Mouse (Mus musculus): ENCODE measurements around the gene H2afy2. TPM values are rescaled to one million over a fixed set of nuclear protein-coding genes. Genes with fewer than 3 reads are reported as not detected.

Gene H2afy2
- polyA plus RNA-seq, 1 experiment = 41.2 TPM

GRCm38 (mm10) chr10:61715462-61715837, 68.5 kb downstream of the H2afy2 start:
- Histone ChIP-seq H3K4me3 (ENCODE audit: insufficient read depth, low read length) (peak overlapping the region; percentile 90), H3K27ac (ENCODE audit: insufficient read depth, low read length) (no peak overlapping the region), H3K4me1 (ENCODE audit: control insufficient read depth, insufficient read depth, low read length) (no peaks in the 10 kb centered on the region)
- TF ChIP-seq POLR2A (IDR thresholded peaks at IDR 0.05; ENCODE audit: low read depth, low read length) = no peak
- no peak for TF ChIP-seq CTCF (IDR thresholded peaks at IDR 0.05; ENCODE audit: borderline replicate concordance, insufficient read depth, low read length)

DNA sequence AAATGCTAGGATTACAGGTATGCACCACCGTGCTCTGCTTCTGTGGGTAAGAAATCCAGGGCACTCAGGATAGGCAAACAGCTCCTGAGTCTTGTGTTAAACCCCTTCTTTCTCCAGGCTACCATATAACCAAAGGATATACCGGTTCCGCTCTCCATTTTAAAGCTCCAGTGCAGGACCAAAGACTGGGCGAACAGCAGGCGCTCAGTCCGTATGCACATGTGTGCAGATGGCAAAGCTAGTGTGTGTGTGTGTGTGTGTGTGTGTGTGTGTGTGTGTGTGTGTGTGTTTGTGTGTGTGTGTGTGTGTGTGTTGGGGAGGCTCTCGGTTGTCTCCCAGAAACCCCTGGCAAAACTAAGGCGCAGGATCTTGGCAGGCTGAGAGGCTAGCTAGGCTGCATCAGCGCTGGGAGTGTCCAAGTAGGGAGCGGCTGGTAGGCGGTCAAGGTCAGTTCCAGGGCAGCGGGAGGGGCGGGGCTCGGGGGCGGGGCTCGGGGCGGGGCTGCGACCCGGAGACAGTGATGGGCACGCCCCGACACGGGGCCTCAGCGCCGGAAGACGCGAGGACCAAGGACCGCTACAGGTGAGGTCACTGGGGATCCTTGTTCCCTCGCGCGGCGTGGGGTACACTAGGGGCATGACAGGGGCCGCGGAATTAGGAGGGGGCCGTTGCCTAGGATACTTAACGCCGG, 69.0 kb downstream of the H2afy2 start, which contains the start of gene Aifm2:
Aifm2 (plus strand) TSS at position 493 of the 691 bp plus-strand sequence.
- Histone ChIP-seq H3K4me1 (ENCODE audit: control insufficient read depth, insufficient read depth, low read length) (no peaks in the 10 kb centered on the region), H3K27ac (ENCODE audit: insufficient read depth, low read length) (no peak within 1 kb of the TSS), H3K4me3 (ENCODE audit: insufficient read depth, low read length) (peak within 1 kb of the TSS; percentile 90)
- TF ChIP-seq CTCF (IDR thresholded peaks at IDR 0.05; ENCODE audit: borderline replicate concordance, insufficient read depth, low read length) = no peak
- TF ChIP-seq POLR2A (IDR thresholded peaks at IDR 0.05; ENCODE audit: low read depth, low read length) = peak; percentile 63

GRCm38 (mm10) chr10:61714146-61714545, 69.8 kb downstream of the H2afy2 start:
- no peak overlapping the region for H3K4me3 ChIP-seq (ENCODE audit: insufficient read depth, low read length)
- TF ChIP-seq POLR2A (IDR thresholded peaks at IDR 0.05; ENCODE audit: low read depth, low read length) (no peak), CTCF (IDR thresholded peaks at IDR 0.05; ENCODE audit: borderline replicate concordance, insufficient read depth, low read length) (no peak)
- H3K27ac ChIP-seq (ENCODE audit: insufficient read depth, low read length) = no peak overlapping the region
- H3K4me1 ChIP-seq (ENCODE audit: control insufficient read depth, insufficient read depth, low read length) = no peaks in the 10 kb centered on the region

DNA sequence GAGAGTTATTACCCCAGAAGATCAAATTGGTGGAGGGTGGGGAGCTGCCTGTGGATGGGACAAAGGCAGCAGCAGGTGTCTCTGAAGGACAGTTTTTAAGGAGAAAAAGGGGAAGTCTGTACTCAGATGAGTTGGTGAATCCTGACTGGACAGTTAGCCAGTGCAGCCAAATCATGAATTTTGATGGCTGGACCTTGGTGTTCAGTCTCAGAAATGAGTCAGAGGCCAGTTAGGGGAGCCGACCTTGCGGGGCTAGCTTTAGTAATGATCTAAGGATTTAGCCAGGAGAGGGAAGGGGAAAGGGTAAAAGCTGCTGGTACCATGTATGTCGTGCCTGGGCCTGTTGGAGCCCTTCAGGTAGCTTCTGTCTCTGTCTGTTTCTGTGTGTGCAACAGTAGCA, 70.3 kb downstream of the H2afy2 start:
- no peak for TF ChIP-seq CTCF (IDR thresholded peaks at IDR 0.05; ENCODE audit: borderline replicate concordance, insufficient read depth, low read length)
- TF ChIP-seq POLR2A (IDR thresholded peaks at IDR 0.05; ENCODE audit: low read depth, low read length) = no peak
- H3K4me1 ChIP-seq (ENCODE audit: control insufficient read depth, insufficient read depth, low read length) = no peaks in the 10 kb centered on the region

GRCm38 (mm10) chr10:61706412-61707375, 77.3 kb downstream of the H2afy2 start:
- no peak for TF ChIP-seq CTCF (IDR thresholded peaks at IDR 0.05; ENCODE audit: borderline replicate concordance, insufficient read depth, low read length)
- no peak for TF ChIP-seq POLR2A (IDR thresholded peaks at IDR 0.05; ENCODE audit: low read depth, low read length)
- Histone ChIP-seq H3K27ac (ENCODE audit: insufficient read depth, low read length) (no peak overlapping the region), H3K4me1 (ENCODE audit: control insufficient read depth, insufficient read depth, low read length) (no peaks in the 10 kb centered on the region), H3K4me3 (ENCODE audit: insufficient read depth, low read length) (no peak overlapping the region)

More for the DNA sequence above, 70.3 kb downstream of the H2afy2 start:
- Histone ChIP-seq H3K4me3 (ENCODE audit: insufficient read depth, low read length) (no peak overlapping the region), H3K27ac (ENCODE audit: insufficient read depth, low read length) (no peak overlapping the region)

DNA sequence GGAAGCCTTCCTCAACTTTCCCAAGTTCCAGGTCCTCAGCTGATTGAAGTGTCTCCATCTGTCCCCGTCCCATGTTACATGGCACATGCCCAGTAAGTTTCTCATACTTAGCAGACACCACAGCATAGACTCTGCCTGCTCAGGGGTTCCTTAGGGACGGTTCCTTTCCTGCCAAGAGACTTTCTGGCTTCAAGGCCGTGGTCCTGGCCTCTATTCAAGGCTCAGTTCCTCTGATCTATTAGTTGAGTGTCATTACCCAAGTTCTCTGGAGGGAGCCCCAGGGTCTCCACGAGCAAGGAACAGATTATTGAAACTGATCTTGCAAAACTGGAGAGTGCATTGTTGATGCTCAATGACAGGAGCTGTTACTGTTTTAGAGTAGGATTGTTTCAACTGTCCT, 79.3 kb downstream of the H2afy2 start:
- H3K4me3 ChIP-seq (ENCODE audit: insufficient read depth, low read length) = no peak overlapping the region
- H3K27ac ChIP-seq (ENCODE audit: insufficient read depth, low read length) = no peak overlapping the region
- no peaks in the 10 kb centered on the region for H3K4me1 ChIP-seq (ENCODE audit: control insufficient read depth, insufficient read depth, low read length)
- TF ChIP-seq POLR2A (IDR thresholded peaks at IDR 0.05; ENCODE audit: low read depth, low read length) (no peak), CTCF (IDR thresholded peaks at IDR 0.05; ENCODE audit: borderline replicate concordance, insufficient read depth, low read length) (no peak)

DNA sequence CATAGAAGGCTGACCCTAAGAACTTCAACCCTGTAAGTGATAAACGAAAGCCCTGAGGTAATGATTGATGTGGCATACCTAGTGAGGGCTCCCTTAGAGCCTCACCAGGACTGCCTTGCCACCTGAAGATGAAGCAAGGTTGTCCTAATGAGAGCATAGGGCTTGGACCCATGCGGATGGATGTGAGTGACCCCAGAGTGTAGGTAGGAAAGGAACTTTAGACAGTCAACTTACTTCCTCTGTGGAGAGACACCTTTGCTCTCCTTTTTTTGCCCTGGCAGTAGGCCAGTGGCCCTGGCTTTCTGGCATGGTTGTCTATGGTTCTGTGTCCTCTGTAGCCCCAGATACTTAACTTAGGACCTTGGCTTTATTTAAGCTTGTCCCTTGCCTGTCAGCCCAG, 86.9 kb downstream of the H2afy2 start:
- TF ChIP-seq POLR2A (IDR thresholded peaks at IDR 0.05; ENCODE audit: low read depth, low read length) = no peak
- Histone ChIP-seq H3K4me1 (ENCODE audit: control insufficient read depth, insufficient read depth, low read length) (no peaks in the 10 kb centered on the region), H3K27ac (ENCODE audit: insufficient read depth, low read length) (no peak overlapping the region), H3K4me3 (ENCODE audit: insufficient read depth, low read length) (peak overlapping the region; percentile 66; the same call in 1 of the 2 replicates)

GRCm38 (mm10) chr10:61696560-61696823, 87.5 kb downstream of the H2afy2 start:
- Histone ChIP-seq H3K4me1 (ENCODE audit: control insufficient read depth, insufficient read depth, low read length) (no peaks in the 10 kb centered on the region), H3K4me3 (ENCODE audit: insufficient read depth, low read length) (peak overlapping the region; percentile 66), H3K27ac (ENCODE audit: insufficient read depth, low read length) (no peak overlapping the region)
- TF ChIP-seq POLR2A (IDR thresholded peaks at IDR 0.05; ENCODE audit: low read depth, low read length) (no peak), CTCF (IDR thresholded peaks at IDR 0.05; ENCODE audit: borderline replicate concordance, insufficient read depth, low read length) (no peak)

DNA sequence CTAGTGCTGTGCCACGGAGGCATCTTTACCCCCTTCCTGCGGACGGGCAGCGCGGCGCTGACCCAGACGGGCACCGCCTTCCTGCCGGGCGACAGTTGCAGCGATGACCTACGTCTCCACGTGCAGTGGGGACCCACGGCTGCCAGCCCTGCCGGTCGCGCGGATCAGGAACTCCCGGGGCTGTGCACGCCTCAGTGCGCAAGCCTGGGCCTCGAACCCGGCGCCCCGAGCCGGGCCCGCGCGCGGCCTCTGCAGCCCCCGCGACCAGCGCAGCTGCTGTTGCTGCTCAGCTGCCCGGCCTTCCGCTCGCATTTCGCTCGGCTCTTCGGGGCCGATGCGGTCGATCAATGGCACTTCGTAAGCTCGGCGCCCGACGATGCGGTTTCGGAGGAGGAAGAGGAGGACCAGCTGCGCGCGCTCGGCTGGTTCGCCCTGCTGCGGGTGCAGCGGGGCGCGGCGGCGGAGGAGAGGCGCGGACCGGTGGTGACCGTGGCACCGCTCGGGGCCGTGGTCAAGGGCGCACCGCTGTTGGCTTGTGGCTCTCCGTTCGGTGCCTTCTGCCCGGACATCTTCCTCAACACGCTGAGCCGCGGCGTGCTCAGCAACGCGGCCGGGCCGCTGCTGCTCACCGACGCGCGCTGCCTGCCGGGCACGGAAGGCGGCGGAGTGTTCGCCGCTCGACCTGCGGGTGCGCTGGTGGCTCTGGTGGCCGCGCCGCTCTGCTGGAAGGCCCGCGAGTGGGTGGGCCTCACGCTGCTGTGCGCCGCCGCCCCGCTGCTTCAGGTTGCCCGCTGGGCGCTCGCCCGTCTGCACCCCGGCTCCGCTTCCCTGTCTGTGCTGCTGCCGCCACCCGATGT, 88.0 kb downstream of the H2afy2 start:
- no peaks in the 10 kb centered on the region for H3K4me1 ChIP-seq (ENCODE audit: control insufficient read depth, insufficient read depth, low read length)
- TF ChIP-seq POLR2A (IDR thresholded peaks at IDR 0.05; ENCODE audit: low read depth, low read length) = no peak
- TF ChIP-seq CTCF (IDR thresholded peaks at IDR 0.05; ENCODE audit: borderline replicate concordance, insufficient read depth, low read length) = no peak
- H3K4me3 ChIP-seq (ENCODE audit: insufficient read depth, low read length) = peak overlapping the region; percentile 66
- H3K27ac ChIP-seq (ENCODE audit: insufficient read depth, low read length) = no peak overlapping the region

Measured in embryonic fibroblast, embryonic 13.5 days (primary cell).